Mouse (Mus musculus): ENCODE results near the gene Galnt15. TPM values are rescaled to one million over a fixed set of nuclear protein-coding genes. Genes with fewer than 3 reads are reported as not detected.

The Galnt15 gene
- 0.28 and 0.36 TPM in 2 replicates for polyA plus RNA-seq (2012; rRNA removed)

GRCm38 (mm10) chr14:32028681-32029091, at the start of gene Galnt15:
Gene Galnt15 (plus strand): TSS chr14:32028989.

GRCm38 (mm10) chr14:32084761-32085485, 56.1 kb downstream of the Galnt15 start, which contains the start of gene Oxnad1:
Gene Oxnad1 (plus strand): TSS chr14:32085374.

GRCm38 (mm10) chr14:32085486-32086201, 56.9 kb downstream of the Galnt15 start, which contains the start of gene Dph3:
Gene Dph3 (minus strand): TSS chr14:32085729.

Other genes with a start within 250 kb of the Galnt15 start
- 22.7 and 23.4 TPM in 2 replicates for gene Ankrd28, start 198.3 kb upstream of the Galnt15 start, polyA plus RNA-seq (2012; rRNA removed)
- gene Oxnad1, start 56.4 kb downstream of the Galnt15 start, polyA plus RNA-seq (2012; rRNA removed): 23.7 and 30.7 TPM in 2 replicates
- 41.7 and 46.9 TPM in 2 replicates for gene Dph3, start 56.7 kb downstream of the Galnt15 start, polyA plus RNA-seq (2012; rRNA removed)
- not detected in 2 replicates for gene Msmb, start 113.0 kb downstream of the Galnt15 start, polyA plus RNA-seq (2012; rRNA removed)
- gene Ncoa4, start 130.9 kb downstream of the Galnt15 start, polyA plus RNA-seq (2012; rRNA removed): 47.1 and 54.4 TPM in 2 replicates
- gene Timm23, start 172.9 kb downstream of the Galnt15 start, polyA plus RNA-seq (2012; rRNA removed): 159 and 162 TPM in 2 replicates
- 19.6 and 20.3 TPM in 2 replicates for gene Parg, start 173.0 kb downstream of the Galnt15 start, polyA plus RNA-seq (2012; rRNA removed)